Mouse (Mus musculus) limb, embryonic 13.5 days (tissue): ENCODE results near the gene Nckap5. TPM values are rescaled to one million over a fixed set of nuclear protein-coding genes. Genes with fewer than 3 reads are reported as not detected.
A peak's percentile ranks its signal among the peaks of the same experiment; 100 is the strongest.

Source experiments
- ATAC-seq: fragments of 200-750 bp; cut with Nextera tagmentation; 2 replicates; pipeline ENCODE4 v1.8.0; 2017; ENCODE audit warnings: low read depth, moderate number of reproducible peaks, moderate TSS enrichment; ENCODE audit not compliant: low FRiP score
- H3K27ac ChIP-seq: fragments of 300-500 bp; sonication (generic); 2 replicates; pipeline ENCODE4 v1.5.1; 2015; ENCODE audit warnings: inconsistent platforms, mild to moderate bottlenecking, moderate library complexity
- H3K27me3 ChIP-seq: fragments of 300-500 bp; sonication (generic); 2 replicates; pipeline ENCODE4 v1.6.1; 2015; ENCODE audit warnings: mild to moderate bottlenecking, inconsistent platforms
- H3K36me3 ChIP-seq: fragments of 300-500 bp; sonication (generic); 2 replicates; pipeline ENCODE4 v1.6.1; 2015; ENCODE audit warnings: inconsistent platforms, mild to moderate bottlenecking, moderate library complexity
- H3K4me1 ChIP-seq: fragments of 300-500 bp; sonication (generic); 2 replicates; pipeline ENCODE4 v1.6.1; 2015; ENCODE audit warnings: inconsistent platforms
- H3K4me2 ChIP-seq: fragments of 300-500 bp; sonication (generic); replicated peaks from 2 replicates; pipeline ENCODE4 v1.6.1; 2015; ENCODE audit warnings: inconsistent platforms, mild to moderate bottlenecking, moderate library complexity
- H3K4me3 ChIP-seq: fragments of 300-500 bp; sonication (generic); 2 replicates; pipeline ENCODE4 v1.5.1; 2015; ENCODE audit warnings: moderate library complexity, mild to moderate bottlenecking, inconsistent platforms
- H3K9ac ChIP-seq: fragments of 300-500 bp; sonication (generic); 2 replicates; pipeline ENCODE4 v1.6.1; 2015; ENCODE audit warnings: mild to moderate bottlenecking, inconsistent platforms
- H3K9me3 ChIP-seq: fragments of 300-500 bp; sonication (generic); 2 replicates; pipeline ENCODE4 v1.6.1; 2016; ENCODE audit warnings: inconsistent platforms
- WGBS: fragments of 180-500 bp; shearing (Covaris S2); methylation state at CpG from one replicate; pipeline ENCODE4 v1.1.7; 2015; 5-methylcytosine and 5-hydroxymethylcytosine counted together
- polyA plus RNA-seq: library from polyadenylated mRNA; unstranded; fragments of >200 nt; fragmentation: Nextera tagmentation; extraction: Ambion mirVana; gene quantifications from 2 replicates; pipeline ENCODE4 v1.2.1, GENCODE M21; 2015

The Nckap5 gene
- polyA plus RNA-seq, 1 experiment from 2014 or later = 13.5 TPM

DNA sequence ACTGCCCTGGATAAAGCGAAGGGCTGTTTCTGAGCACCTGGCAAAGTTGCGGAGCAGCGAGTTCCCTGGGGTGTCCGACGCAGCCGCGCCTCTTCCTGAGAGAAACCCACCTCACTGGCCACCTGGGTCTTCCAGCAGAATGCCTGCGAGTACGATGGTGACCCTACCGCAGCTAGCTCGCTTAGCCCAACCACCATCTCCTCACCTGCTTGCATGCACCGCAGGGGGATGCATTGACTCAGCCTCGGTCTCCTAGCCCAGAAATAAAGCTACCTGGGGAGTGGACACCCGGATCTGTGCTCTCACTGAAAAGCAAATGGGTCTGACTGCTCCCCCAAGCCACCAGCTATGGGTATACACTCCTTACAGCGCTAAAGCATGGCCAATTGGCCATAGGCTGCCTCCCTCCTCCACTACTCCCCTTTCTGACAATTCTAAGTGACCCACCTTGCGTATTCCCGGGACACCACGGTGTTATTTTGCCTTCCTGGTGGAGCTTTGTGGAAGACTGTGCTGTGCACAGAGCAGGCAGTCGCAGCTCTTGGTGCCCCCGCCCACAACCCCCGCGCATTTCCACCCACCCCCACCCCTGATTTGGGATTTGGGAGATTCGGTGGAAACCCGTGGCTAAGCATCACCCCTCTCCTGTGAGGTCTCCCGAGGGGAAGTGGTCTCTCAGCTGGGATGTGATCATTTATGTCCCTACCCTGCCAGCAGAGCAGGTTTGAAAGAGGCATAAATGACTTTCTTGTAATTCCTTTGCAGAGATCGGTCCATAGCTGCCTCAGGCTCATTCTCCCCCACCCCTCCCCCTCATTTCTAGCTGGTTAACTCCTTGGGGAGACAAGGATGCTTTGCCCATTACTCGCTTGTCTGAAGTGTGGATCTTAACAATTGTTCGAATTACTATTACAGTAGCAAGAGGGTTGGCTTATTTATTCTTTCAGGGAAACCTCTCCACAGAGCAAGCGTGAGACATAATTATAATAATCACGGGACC is 917.7 kb downstream of the Nckap5 start, which contains the start of gene Lypd1:
Lypd1 (minus strand) TSS at position 501 of the 1,000 bp plus-strand sequence.
- Histone ChIP-seq H3K4me3 (peak within 1 kb of the TSS; percentile 54), H3K27me3 (peaks cover 59% of the 10 kb centered on the region), H3K27ac (no peak within 1 kb of the TSS), H3K4me1 (peaks cover 33% of the 10 kb centered on the region), H3K9ac (peak within 1 kb of the TSS; percentile 63), H3K4me2 (peak within 1 kb of the TSS; percentile 96), H3K9me3 (no peaks in the 10 kb centered on the region), H3K36me3 (no peaks in the 10 kb centered on the region)
- ATAC-seq = no peak
- WGBS = 4% methylated on average over 30 of the region's 30 CpGs

GRCm38 (mm10) chr1:125911901-125912445 is 918.6 kb downstream of the Nckap5 start:
- Histone ChIP-seq H3K4me3 (peak overlapping the region; percentile 54), H3K4me1 (peaks cover 33% of the 10 kb centered on the region), H3K4me2 (peak overlapping the region; percentile 96), H3K9ac (peak overlapping the region; percentile 63), H3K9me3 (no peaks in the 10 kb centered on the region), H3K27me3 (peaks cover 66% of the 10 kb centered on the region), H3K36me3 (no peaks in the 10 kb centered on the region), H3K27ac (no peak overlapping the region)
- ATAC-seq = peak; percentile 51
- 0% methylated on average over 41 of the region's 43 CpGs for WGBS

GRCm38 (mm10) chr1:125911337-125911900 is 919.2 kb downstream of the Nckap5 start:
- Histone ChIP-seq H3K4me3 (peak overlapping the region; percentile 54), H3K36me3 (no peaks in the 10 kb centered on the region), H3K4me2 (peak overlapping the region; percentile 96), H3K4me1 (peaks cover 33% of the 10 kb centered on the region), H3K27me3 (peaks cover 66% of the 10 kb centered on the region), H3K9ac (peak overlapping the region; percentile 63), H3K9me3 (no peaks in the 10 kb centered on the region), H3K27ac (no peak overlapping the region)
- peak; percentile 68 for ATAC-seq
- WGBS = under 1% methylated on average over 35 of the region's 35 CpGs

DNA sequence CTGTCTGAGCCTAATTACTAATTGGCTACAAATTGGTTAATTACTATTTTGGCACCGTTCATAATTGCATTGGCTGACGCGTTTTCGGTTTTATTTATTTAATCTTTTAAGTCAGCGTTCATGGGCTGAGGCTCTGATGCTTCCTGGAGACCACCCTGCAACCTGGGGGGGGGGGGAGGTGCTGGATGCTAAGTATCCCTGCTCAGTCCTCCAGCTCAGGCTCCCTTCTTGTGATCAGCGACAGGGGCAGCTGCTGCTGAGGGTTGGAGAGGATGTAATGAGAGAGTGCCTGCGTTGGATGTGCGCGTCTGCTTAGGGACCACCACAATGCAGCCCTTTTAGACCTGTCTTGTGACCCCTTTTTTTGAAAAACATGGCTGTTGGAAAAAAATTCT is 919.7 kb downstream of the Nckap5 start:
- WGBS = 2% methylated on average over 9 of the region's 9 CpGs
- peaks cover 33% of the 10 kb centered on the region for H3K4me1 ChIP-seq
- peak; percentile 39; the same call in 1 of the 2 replicates for ATAC-seq
- no peaks in the 10 kb centered on the region for H3K36me3 ChIP-seq
- no peak overlapping the region for H3K27ac ChIP-seq
- H3K27me3 ChIP-seq = peaks cover 67% of the 10 kb centered on the region
- H3K4me2 ChIP-seq = peak overlapping the region; percentile 96
- H3K4me3 ChIP-seq = peak overlapping the region; percentile 54
- H3K9me3 ChIP-seq = no peaks in the 10 kb centered on the region
- H3K9ac ChIP-seq = peak overlapping the region; percentile 63

DNA sequence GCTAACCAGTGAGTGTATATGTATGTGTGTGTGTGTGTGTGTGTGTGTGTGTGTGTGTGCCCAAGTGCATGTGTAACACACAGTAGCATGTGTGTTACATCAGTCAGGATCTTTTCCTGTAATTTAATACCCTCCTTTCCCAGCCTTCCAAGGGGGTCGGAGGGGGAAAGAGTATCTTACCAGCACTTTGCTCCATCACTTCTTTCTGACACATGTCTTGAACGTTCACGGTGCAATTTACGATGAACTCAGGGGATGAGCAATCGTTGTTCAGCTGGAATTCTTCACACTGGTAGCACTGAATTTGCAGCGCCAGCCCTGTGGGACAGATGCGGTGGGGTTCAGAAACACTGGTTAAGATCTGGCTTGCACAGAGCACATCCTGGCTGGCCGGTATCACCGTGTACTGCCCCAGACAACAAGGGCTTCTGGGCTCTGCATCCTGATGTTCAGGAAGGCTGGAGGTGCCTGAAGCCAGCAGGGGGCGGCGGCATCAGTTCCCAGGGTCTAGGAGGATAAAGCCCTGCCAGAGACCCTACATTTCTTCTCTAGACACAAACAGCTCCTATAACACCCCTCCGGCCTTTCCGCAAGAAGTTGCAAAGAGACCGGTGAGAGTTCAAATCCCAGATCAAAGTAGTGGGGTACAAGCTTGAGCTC is 920.3 kb downstream of the Nckap5 start:
- H3K9ac ChIP-seq = 0 out of 2 replicates have a peak overlapping the region, but pooled peaks have one; percentile 63
- H3K27ac ChIP-seq = no peak overlapping the region
- 3% methylated on average over 14 of the region's 14 CpGs for WGBS
- H3K9me3 ChIP-seq = no peaks in the 10 kb centered on the region
- peak overlapping the region; percentile 54 for H3K4me3 ChIP-seq
- peak overlapping the region; percentile 96 for H3K4me2 ChIP-seq
- peaks cover 33% of the 10 kb centered on the region for H3K4me1 ChIP-seq
- H3K27me3 ChIP-seq = peaks cover 66% of the 10 kb centered on the region
- ATAC-seq = peak; percentile 51
- no peaks in the 10 kb centered on the region for H3K36me3 ChIP-seq

GRCm38 (mm10) chr1:125893158-125893557 is 937.4 kb downstream of the Nckap5 start:
- H3K4me1 ChIP-seq = no peaks in the 10 kb centered on the region
- no peaks in the 10 kb centered on the region for H3K27me3 ChIP-seq
- WGBS = 87% methylated on average over 9 of the region's 9 CpGs
- no peak overlapping the region for H3K4me2 ChIP-seq
- no peaks in the 10 kb centered on the region for H3K36me3 ChIP-seq
- no peak for ATAC-seq
- H3K9me3 ChIP-seq = no peaks in the 10 kb centered on the region
- H3K9ac ChIP-seq = no peak overlapping the region
- H3K27ac ChIP-seq = no peak overlapping the region
- no peak overlapping the region for H3K4me3 ChIP-seq

GRCm38 (mm10) chr1:125870056-125870455 is 960.5 kb downstream of the Nckap5 start:
- Histone ChIP-seq H3K4me2 (no peak overlapping the region), H3K27me3 (no peaks in the 10 kb centered on the region), H3K4me1 (no peaks in the 10 kb centered on the region), H3K36me3 (no peaks in the 10 kb centered on the region), H3K9me3 (no peaks in the 10 kb centered on the region), H3K4me3 (no peak overlapping the region), H3K27ac (no peak overlapping the region), H3K9ac (no peak overlapping the region)
- 56% methylated on average over 7 of the region's 7 CpGs for WGBS
- ATAC-seq = no peak
